Mouse (Mus musculus): Measurements from ENCODE around the gene 1700019N19Rik. TPM values are rescaled to one million over a fixed set of nuclear protein-coding genes. Genes with fewer than 3 reads are reported as not detected.

Gene 1700019N19Rik
- total RNA-seq (2021), result not detected
- long read RNA-seq, experiment 1, result 0 reads
- long read RNA-seq, experiment 2, result 0 reads

DNA sequence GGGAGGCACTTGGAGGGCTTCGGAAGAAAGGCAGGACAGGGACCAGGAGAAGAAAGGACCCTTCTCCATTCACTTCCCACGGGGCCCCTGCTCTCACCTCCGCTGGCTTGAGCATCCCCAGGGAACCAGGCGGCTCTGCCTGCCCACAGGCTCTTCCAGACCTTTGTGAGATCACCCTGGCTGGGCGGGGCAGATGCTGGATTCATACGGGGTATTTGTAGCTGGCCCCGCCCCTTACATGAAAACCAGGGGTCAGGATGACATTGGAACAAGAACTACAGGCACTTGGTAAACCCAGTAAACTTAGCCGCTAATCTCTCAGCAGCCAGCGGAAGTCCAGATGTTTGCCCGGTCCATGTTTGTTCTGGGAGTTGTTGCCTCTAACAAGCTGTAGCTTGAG is at the start of gene 1700019N19Rik:
Gene 1700019N19Rik (minus strand): TSS at position 178 of the 400 bp plus-strand sequence.
- DNase-seq, result no peak
- intact Hi-C loops (cut with DNase I; ENCODE audit: low total_unique reads), result no loop called here

DNA sequence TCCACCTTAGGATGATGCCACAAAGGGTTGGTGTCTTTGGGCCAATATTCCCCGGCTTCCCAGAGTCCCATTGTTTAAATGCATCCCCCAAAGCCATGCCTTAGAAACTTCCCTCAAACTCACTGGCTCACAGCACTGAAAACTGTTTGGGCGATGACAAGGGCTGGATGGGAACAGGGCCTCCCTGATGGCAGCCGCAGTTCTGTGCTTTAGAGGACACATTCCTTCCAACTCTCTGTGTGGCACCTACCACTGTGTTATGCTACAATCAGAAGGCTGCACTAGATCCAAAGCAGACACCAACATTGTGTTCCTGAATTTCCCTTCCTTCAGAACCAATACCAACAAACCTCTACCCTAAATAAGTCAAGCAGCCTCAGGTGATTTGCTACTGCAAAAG is 49.3 kb upstream of the 1700019N19Rik start:
- no peak for DNase-seq
- intact Hi-C loops (cut with DNase I; ENCODE audit: low total_unique reads), result no loop called here

DNA sequence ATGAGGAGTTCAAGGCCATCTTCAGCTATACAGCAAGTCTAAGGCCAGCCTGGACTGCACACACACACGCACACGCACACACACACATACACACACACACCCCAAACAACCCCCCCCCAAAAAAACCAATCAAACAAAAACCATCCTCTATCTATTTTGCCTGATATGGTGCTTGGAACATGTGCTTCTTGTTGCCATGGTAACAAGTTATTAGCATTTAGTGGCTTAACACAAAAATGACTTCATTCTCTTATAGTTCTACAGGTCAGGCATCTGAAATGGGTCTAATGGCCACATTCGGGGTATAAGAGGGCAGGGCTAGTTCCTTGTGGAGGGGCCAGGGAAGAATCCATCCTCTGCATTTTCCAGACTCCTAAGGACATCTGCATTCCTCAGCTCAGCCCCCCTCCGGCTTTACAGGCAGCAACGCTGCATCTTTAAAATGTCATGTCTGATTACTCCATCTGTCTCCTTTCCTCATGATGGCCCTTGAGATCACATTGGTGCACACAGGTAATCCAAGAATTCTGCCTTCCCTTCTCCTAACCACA is 46.5 kb upstream of the 1700019N19Rik start:
- no peak for DNase-seq
- intact Hi-C loops (cut with DNase I; ENCODE audit: low total_unique reads), result no loop called here

DNA sequence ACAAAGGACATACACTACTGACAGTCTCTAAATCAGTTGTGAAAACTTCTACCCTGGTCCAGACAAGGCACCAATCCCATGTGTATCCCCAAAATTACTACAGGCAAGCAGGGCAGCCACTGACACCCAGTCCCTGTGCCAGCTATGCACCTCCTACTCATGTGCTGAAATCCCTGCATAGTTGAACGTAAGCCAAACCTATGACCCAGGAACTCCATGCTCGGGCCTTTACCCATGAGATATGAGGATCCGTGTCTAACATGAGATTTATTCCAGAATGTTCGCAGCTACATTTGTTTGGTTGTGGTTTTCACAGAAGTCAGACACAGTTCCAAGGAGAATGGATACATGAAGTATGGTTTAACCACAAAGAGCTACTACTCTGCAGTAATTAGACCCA is 45.5 kb upstream of the 1700019N19Rik start:
- intact Hi-C loops (cut with DNase I; ENCODE audit: low total_unique reads), result no loop called here
- DNase-seq, result no peak

DNA sequence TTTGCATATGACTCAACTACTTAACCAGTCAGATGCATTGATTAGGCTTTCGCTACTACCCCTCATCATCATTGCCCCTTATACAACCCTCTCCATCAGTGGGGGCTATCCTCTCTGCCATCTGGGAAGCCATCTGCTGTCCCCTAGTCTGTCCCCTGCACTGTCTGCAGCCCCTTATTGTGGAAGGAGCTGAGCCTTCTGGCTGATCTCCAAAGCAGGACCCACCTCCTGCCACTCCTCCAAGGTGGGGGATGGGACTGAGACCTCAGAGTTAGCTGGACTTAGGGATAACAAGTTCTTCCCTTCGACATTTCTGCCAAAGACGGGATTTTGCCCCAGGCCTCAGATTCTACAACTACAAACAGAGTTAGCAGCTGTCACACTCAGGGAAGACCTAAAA is 45.1 kb upstream of the 1700019N19Rik start:
- DNase-seq, result no peak
- intact Hi-C loops (cut with DNase I; ENCODE audit: low total_unique reads), result no loop called here

DNA sequence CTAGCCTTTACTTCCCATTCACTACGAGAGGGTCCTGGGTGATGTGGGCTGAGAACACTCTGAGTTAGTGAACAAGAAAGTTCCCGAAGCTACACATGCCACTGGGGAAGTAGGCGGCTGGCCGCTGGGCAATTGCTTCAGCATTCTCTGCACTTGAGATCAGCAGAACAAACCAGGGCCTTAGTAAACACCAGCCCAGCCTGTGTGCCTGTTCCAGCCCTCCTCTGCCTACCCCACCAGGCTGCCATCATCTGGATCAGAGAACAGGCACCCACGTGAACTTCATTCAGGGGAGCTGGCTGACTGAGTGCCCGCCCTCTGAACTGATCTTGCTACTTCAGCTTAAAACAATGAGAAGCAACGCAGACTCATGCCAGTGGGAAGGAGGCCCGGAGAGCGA is 44.4 kb upstream of the 1700019N19Rik start:
- no peak for DNase-seq
- intact Hi-C loops (cut with DNase I; ENCODE audit: low total_unique reads), result no loop called here

DNA sequence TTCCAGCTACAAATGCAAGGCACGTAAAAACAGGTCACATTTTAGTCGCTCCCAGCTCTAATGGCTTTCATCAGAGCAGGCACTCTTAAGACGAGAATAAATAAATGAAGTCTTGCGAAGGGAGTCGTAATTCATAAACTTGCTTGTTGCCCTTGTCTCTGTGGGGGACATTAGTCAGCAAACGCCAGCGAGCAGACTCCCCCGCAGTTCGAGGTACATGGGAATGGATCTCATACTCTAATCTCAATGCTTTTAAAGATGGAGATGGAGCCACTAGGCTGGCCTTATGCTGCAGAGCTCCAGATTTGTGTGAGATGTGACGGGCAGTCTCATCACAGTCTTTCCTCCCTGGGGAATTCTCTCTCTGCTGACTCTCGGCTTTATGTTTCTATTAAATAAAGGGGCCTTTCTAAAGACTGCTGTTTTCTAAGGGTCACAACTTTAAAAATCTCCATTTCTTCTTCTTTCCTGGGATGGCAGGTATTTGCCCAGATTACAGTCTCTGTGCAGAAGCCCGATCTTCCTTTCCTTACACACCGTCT is 39.4 kb upstream of the 1700019N19Rik start:
- no peak for DNase-seq
- intact Hi-C loops (cut with DNase I; ENCODE audit: low total_unique reads), result no loop called here

DNA sequence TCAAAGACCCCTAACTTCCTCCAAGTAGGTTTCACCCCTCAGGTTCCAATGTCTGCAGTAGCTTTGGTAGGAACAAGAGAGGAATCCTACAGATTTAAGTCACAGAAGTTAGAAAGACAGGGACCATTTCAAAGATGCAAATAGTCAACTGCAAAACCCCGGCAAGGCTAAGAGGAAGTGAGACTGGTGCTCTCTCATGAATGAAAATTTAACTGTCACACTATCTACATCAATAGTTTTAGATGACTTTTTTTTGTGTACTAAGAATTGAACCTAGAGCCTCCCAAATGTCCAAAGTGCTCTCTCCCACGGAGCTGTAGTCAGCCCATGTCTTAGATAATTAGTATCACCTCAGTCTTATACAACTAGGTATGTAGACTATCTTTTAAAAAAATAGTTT is 38.7 kb upstream of the 1700019N19Rik start:
- DNase-seq, result no peak
- intact Hi-C loops (cut with DNase I; ENCODE audit: low total_unique reads), result no loop called here

DNA sequence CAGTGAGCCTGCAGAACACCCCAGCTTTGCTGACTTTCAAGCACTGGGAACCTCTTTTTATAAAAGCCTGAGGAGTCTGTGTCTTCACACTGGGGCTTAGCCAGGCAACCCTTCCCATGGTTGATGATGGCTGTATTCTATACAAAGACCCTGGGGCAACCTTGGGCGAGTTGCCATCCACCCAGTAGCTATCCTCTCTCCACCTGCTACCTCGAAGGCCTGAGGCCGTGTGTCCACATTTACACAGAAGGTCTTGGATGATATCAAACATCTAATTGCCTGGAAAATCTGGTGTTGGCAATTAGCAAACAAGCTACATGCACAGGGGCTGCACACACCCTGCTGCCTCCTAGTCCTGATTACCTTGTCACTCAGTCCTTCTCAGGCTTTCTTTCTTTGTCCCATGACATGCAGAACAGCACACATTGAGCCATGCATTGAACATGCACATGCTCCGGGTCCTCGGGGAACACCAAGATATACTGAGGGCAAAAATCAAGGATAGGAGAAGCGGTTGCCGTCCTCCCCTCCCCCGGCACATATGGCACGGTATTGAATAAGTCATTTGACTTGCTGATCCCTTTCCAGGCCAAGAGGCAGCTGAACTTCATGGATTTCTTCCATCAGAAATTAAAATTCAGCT is 37.1 kb upstream of the 1700019N19Rik start:
- intact Hi-C loops (cut with DNase I; ENCODE audit: low total_unique reads), result no loop called here
- DNase-seq, result no peak

DNA sequence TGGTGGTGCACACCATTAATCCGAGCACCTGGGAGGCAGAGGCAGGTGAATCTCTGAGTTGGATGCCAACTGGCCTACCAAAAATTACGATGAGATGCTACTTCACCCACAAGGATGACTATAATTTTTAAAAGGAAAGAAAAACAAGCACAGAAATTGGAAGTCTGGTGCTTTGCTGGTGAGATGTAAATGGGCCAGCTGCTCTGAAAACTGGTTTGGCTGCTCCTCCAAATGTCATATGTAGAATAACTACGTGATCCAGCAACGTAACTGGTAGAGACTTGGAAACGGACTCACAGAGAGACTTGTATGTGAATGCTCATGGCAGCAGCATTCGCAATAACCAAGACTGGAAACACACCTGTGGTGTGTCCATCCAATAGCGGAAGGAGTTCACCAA is 35.9 kb upstream of the 1700019N19Rik start:
- DNase-seq, result no peak
- intact Hi-C loops (cut with DNase I; ENCODE audit: low total_unique reads), result no loop called here

DNA sequence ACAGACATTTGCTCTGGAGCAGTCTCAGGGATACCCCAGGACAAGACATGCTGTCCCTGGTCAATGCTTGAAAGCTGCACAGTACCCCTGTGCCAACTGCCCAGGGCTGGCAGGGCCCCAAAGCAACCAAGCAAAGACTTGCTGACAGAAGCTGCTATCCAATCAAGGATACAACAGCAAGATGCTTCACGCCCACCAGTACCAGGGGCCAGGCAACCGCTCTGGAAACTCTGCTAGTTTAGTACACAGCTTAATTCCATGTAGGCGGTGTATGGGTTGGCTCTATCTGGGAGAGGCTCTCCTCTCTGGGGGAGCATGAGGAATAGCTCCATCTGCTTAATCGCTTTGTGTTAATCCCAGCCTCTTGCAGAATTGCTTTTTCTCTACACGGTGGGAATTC is 35.3 kb upstream of the 1700019N19Rik start:
- peak; percentile 38 for DNase-seq
- intact Hi-C loops (cut with DNase I; ENCODE audit: low total_unique reads), result no loop called here

DNA sequence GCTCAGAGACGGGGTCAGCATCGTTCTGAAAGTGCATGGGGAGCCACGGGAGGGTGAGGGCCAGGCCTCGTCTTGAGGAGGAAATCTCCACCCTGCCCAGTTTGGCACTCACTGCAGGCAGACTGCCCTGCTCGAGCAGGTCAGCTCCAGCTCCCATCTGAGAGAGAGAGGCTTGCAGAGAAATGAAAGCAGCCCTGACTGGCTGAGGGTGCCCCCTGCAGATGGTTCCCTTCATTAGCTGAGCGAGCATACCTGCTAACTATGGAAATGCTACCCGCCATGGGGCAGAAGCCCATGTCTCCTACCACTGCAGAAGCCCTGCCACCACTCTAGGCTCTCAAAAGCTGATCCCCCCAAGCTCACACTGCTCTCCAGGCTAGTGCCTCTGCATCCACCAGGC is 33.4 kb upstream of the 1700019N19Rik start:
- intact Hi-C loops (cut with DNase I; ENCODE audit: low total_unique reads), result no loop called here
- no peak for DNase-seq

DNA sequence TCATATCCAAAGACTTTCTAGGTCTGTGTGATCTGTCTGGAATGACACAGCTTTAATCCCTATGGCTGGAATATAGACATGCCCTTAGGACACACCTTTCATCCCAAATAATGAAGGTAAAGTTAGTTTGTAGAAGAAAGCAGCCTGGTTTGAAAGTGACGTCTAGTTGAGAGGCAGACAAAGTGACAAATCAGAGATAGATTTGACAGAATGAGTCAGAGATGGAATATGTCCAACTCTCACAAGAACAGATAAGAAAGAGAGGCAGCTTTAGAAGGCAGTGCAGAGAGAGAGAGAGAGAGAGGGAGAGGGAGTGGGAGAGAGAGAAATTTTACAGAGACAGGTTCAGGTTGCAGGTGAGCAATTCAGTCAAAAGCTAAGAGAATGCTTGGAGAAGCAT is 30.1 kb upstream of the 1700019N19Rik start:
- intact Hi-C loops (cut with DNase I; ENCODE audit: low total_unique reads), result no loop called here
- no peak for DNase-seq

DNA sequence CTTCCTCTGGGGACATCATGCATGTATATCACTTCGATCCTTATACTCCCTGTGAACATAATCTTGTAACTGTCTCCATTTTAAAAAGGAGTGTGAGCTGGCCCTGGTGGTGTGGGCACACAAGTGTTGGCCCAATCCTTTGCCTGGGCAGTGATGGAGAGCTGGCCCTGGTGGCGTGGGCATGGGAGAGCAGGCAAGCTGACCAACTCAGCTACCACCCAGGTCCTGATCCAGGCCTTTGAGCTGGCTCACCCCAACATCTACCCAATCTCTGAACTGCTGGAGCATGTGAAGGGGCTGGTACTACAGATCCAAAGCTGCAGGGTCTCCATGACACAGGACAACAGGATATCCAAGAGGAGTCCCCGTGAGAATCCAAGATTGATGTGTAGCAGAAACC is 29.0 kb upstream of the 1700019N19Rik start:
- intact Hi-C loops (cut with DNase I; ENCODE audit: low total_unique reads), result no loop called here
- no peak for DNase-seq

DNA sequence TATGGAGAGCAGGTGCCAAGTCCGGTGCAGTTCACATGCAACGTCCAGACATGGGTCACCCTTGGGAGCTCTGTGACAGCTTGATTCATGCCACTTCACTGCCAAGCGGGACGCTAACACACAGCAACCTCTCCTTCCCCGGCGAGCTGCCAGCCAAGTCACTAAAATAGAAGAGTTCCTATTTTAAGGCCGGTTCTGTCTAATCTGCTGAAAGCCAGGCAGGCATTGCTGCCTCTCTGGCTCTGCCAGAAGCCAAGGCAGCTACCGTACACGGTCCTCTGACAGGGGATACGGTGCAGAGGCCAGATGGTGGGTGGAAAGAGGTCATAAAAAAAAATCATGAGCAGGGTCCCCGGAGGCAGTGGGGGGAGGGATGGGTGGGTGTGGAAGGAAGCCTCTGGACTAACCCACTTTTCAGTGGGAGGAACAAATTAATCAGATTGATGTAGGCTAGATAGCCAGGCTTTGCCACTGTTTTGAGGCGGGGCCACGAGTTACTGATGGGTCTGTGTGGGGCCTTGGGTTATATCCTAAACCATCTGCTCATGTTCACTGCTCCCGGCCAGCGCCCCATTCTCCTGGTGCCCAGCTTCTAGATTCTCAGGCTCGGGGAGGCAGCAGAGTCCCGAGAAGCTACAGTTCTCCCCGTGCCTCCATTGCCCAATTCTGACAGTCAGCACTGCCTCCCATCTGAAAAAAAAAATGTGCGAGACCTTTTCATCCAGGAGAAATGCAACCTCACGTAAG is 28.4 kb upstream of the 1700019N19Rik start:
- DNase-seq, result peak; percentile 80
- intact Hi-C loops (cut with DNase I; ENCODE audit: low total_unique reads), result no loop called here

DNA sequence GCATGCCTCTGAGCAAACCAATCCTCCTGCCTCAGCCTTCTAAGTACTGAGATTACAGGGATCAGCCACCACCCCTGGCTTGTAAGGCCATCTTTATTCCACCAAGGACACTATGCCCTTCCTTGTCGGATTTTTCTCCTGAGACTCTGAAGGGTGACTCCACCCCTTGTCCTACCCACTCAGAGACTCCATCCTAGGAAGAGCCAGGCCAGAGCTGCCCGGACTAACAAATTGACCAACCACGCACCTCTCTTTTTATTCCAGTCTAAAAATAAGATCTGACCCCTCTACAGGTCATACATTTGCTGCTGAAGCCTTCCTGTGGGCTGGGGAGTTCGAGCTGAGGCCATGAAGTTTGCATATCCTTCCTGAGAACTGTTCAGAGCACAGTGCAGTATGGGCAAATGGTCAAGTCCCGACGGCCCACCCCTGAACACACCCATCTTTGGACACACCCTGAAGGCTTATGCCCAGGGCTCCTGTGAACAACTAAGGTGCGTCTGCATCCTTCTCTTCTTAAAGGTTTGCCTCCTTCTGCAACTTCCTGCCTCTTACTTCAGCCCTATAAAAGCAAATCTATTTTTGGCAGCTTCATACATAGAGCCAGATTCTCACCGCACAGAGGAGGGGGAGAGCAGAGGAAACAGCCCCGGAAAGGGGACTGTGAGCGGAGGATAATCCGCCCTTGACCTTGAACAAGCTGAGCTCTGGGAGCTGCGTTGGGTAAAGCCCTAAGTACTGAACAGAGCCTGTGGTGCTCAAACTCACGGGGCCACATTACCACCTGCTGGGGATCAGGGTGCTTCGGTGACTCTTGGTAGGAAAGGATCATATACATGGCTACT is 24.5 kb upstream of the 1700019N19Rik start:
- intact Hi-C loops (cut with DNase I; ENCODE audit: low total_unique reads), result no loop called here
- DNase-seq, result no peak

DNA sequence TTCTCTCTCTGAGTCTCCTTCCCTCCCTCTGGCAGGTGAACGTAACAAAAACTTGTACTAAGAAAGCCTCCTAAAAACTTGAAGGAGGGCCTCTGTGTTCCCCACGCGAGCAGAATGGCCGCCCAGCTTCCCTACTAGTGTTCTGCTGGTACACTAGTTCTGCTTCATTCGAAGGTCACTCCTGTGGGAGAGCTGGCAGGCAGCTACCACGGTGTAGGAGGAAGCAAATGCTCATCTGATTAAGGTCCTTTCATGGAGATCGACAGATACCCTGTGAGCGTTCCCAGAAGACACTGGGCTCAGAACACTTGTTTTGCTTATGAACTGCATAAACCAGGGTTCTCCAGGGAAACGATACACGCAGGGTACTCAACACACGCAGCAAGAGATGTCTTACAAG is 23.1 kb upstream of the 1700019N19Rik start:
- no peak for DNase-seq
- intact Hi-C loops (cut with DNase I; ENCODE audit: low total_unique reads), result no loop called here

DNA sequence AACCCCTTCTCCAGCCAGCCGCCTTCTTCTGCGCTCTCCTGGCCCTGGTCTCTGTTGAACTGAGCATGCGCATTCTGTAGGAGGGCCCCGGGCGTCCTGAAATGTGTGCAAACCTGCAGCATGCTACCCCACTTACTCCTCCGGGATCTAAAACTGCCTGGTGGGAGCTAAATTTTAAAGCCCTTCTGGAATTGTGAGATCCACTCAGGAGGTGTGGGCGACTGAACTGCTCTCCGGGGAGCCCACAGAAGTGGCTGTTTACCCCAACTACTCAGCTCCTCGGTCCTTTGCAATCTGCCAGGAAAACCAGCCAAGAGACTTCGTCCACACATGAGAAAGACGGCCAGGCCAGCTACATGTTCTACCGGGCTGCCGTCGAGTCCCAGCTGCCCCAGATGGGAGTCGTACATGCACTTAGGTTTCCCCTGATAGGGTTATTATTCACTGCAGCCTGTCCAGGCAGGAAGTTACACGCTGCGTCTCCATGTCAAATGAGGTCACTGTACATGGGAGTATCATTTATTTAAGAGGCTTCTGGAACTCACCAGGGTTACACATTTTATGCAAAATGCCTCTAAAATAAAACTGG is 22.3 kb upstream of the 1700019N19Rik start:
- intact Hi-C loops (cut with DNase I; ENCODE audit: low total_unique reads), result no loop called here
- peak; percentile 60 for DNase-seq

DNA sequence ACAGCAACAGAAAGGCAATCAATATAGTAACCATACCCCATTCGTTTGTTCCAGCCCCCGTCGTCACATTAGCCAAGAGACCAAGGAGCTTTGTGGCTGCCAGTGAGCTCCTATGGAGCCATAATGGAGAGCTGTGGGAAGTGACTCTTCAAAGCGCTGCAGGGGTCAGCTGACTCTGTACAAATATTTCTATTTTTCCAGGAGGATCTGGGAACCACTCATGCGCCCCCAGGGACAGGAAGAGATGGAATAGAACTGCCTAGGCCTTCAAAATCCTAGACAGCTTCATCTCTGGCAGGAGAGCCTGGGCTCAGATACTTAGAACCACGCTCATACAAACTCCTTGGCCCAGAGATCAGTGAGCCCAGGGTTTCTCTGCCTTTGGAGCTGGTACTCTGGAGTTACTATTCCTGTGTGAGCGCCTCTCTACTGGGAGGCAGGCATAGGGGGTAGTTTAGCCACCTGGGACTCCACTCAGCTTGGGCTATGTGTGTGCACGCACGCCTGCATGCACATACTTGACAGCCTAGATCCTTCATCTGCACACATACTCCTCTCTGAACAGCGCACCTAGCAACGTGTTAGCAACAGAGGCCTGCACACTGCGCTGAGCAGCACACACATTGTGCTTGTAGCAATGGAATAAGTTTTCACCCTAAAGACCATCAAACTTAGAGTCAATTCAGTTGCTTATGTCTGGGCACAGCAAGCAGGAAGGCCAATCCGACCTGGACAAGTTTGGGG is 21.1 kb upstream of the 1700019N19Rik start:
- no peak for DNase-seq
- intact Hi-C loops (cut with DNase I; ENCODE audit: low total_unique reads), result no loop called here
